Mouse (Mus musculus): Measurements from ENCODE around the gene Mybl2. TPM values are rescaled to one million over a fixed set of nuclear protein-coding genes. Genes with fewer than 3 reads are reported as not detected.

The Mybl2 gene
- polyA plus RNA-seq, 1 experiment: 6.5 TPM

DNA sequence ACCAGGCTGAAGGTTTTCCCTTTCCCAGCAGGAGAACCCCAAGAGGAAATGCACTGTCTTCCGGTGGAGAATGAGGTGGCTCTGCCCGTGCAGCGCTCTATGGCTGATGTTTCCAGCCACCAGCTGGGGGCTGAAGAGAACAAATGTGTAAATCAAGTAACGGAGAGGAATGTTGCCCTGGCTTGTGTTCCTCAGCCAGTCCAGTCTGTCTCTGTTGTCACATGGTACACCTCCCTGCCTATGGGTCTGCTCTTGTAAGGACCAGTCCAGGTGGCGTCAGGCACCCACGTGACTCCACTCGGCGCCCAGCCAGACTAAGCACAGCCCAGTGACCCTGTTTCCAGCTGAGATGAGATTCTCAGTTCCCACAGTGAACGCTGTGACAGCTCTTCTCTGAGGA is 67.8 kb downstream of the Mybl2 start:
- Histone ChIP-seq H3K36me3 (ENCODE audit: control insufficient read depth, insufficient read depth, low read length) (no peaks in the 10 kb centered on the region), H3K4me3 (ENCODE audit: extremely low read depth, insufficient read depth, insufficient read length) (no peak overlapping the region), H3K4me1 (ENCODE audit: control insufficient read depth, insufficient read depth, insufficient read length) (no peaks in the 10 kb centered on the region), H3K27me3 (ENCODE audit: control insufficient read depth, insufficient read depth, low read length) (no peaks in the 10 kb centered on the region), H3K27ac (ENCODE audit: insufficient read depth, low read length) (no peak overlapping the region)
- WGBS: 12% methylated on average over 9 of the region's 9 CpGs
- TF ChIP-seq CTCF (IDR thresholded peaks at IDR 0.05; ENCODE audit: extremely low read depth, insufficient read depth, insufficient read length, insufficient replicate concordance) (no peak), POLR2A (IDR thresholded peaks at IDR 0.05; ENCODE audit: low read depth, low read length) (no peak)
- no peak for DNase-seq (ENCODE audit: low read depth in 1 of 2, low spot score in 2 of 2)

DNA sequence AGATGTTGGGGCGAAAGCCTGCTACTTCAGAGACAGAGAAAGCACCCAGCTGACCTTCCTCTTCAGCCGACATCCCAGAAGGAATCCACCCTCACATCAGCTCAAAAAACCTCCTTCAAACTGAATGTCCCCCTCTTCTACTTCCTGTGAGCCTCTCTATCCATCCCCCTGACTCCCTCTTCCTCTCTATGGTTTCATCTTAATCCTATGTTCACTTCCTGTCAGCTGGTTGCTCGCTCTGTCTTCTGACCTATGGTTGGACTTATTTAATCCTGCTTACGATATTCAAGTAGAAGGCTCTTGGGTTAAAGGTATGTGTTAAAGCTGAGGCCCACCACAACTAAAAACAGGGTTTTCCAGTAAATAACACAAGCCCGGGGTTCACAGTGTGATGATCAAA is 69.0 kb downstream of the Mybl2 start:
- Histone ChIP-seq H3K27ac (ENCODE audit: insufficient read depth, low read length) (no peak overlapping the region), H3K36me3 (ENCODE audit: control insufficient read depth, insufficient read depth, low read length) (no peaks in the 10 kb centered on the region), H3K4me3 (ENCODE audit: extremely low read depth, insufficient read depth, insufficient read length) (no peak overlapping the region), H3K4me1 (ENCODE audit: control insufficient read depth, insufficient read depth, insufficient read length) (no peaks in the 10 kb centered on the region), H3K27me3 (ENCODE audit: control insufficient read depth, insufficient read depth, low read length) (no peaks in the 10 kb centered on the region)
- TF ChIP-seq CTCF (IDR thresholded peaks at IDR 0.05; ENCODE audit: extremely low read depth, insufficient read depth, insufficient read length, insufficient replicate concordance): no peak
- TF ChIP-seq POLR2A (IDR thresholded peaks at IDR 0.05; ENCODE audit: low read depth, low read length): no peak
- 71% methylated on average over 5 of the region's 5 CpGs for WGBS
- DNase-seq (ENCODE audit: low read depth in 1 of 2, low spot score in 2 of 2): no peak

DNA sequence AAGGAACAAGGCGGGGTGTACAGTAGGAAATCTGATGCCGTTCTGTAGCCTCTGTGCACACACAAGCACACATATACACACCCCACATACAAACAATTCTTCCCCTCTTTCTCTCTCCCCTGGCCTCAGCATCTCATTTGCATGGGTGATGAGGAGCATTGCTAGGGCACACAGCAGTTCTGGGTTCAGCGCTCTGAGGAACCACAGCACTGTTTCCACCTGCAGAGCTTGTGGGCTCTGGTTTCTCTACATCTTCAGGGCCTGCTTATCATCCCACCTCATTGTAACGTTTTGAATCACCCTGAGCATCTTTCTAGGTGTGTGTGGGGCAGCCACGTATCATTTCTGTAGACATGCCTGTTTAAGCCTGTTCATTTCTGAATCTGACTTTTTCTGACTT is 76.3 kb downstream of the Mybl2 start:
- 78% methylated on average over 5 of the region's 5 CpGs for WGBS
- Histone ChIP-seq H3K36me3 (ENCODE audit: control insufficient read depth, insufficient read depth, low read length) (no peaks in the 10 kb centered on the region), H3K27me3 (ENCODE audit: control insufficient read depth, insufficient read depth, low read length) (no peaks in the 10 kb centered on the region), H3K4me3 (ENCODE audit: extremely low read depth, insufficient read depth, insufficient read length) (no peak overlapping the region), H3K27ac (ENCODE audit: insufficient read depth, low read length) (no peak overlapping the region), H3K4me1 (ENCODE audit: control insufficient read depth, insufficient read depth, insufficient read length) (no peaks in the 10 kb centered on the region)
- DNase-seq (ENCODE audit: low read depth in 1 of 2, low spot score in 2 of 2): no peak
- TF ChIP-seq CTCF (IDR thresholded peaks at IDR 0.05; ENCODE audit: extremely low read depth, insufficient read depth, insufficient read length, insufficient replicate concordance): no peak
- no peak for TF ChIP-seq POLR2A (IDR thresholded peaks at IDR 0.05; ENCODE audit: low read depth, low read length)

DNA sequence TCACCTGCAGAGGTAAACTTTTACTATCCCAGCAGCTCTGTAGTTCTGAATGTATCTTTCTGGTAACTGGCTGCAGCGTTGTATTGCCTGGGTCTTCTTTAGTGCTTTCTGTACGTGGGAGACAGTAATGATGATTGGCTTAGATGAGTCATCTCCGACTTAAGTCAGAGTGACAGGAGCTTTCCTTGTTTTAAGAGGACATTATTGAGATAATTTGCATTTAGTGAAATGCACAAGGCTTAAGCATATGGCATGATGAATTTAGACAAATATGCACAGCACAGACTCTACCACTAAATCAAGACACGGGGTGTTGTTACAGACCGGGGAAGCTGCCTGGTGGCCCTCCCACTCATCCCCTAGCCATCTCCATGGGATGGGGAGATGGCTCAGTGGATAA is 77.8 kb downstream of the Mybl2 start:
- DNase-seq (ENCODE audit: low read depth in 1 of 2, low spot score in 2 of 2): no peak
- Histone ChIP-seq H3K27ac (ENCODE audit: insufficient read depth, low read length) (no peak overlapping the region), H3K27me3 (ENCODE audit: control insufficient read depth, insufficient read depth, low read length) (no peaks in the 10 kb centered on the region), H3K4me3 (ENCODE audit: extremely low read depth, insufficient read depth, insufficient read length) (no peak overlapping the region), H3K36me3 (ENCODE audit: control insufficient read depth, insufficient read depth, low read length) (no peaks in the 10 kb centered on the region), H3K4me1 (ENCODE audit: control insufficient read depth, insufficient read depth, insufficient read length) (no peaks in the 10 kb centered on the region)
- TF ChIP-seq POLR2A (IDR thresholded peaks at IDR 0.05; ENCODE audit: low read depth, low read length) (no peak), CTCF (IDR thresholded peaks at IDR 0.05; ENCODE audit: extremely low read depth, insufficient read depth, insufficient read length, insufficient replicate concordance) (no peak)
- WGBS: 92% methylated on average over 5 of the region's 5 CpGs

Other genes with a start within 250 kb of the Mybl2 start
- gene Srsf6, start 123.2 kb upstream of the Mybl2 start, polyA plus RNA-seq (2012; rRNA removed): 101 and 113 TPM in 2 replicates
- gene L3mbtl1, start 111.2 kb upstream of the Mybl2 start, polyA plus RNA-seq (2012; rRNA removed): 0.05 and 0.19 TPM in 2 replicates
- 0.02 and 0.05 TPM in 2 replicates for gene Sgk2, start 67.4 kb upstream of the Mybl2 start, polyA plus RNA-seq (2012; rRNA removed)
- 13.6 and 14.1 TPM in 2 replicates for gene Ift52, start 37.3 kb upstream of the Mybl2 start, polyA plus RNA-seq (2012; rRNA removed)
- gene Gtsf1l, start 33.2 kb downstream of the Mybl2 start, polyA plus RNA-seq (2012; rRNA removed): not detected in 2 replicates
- gene Tox2, start 148.4 kb downstream of the Mybl2 start, polyA plus RNA-seq (2012; rRNA removed): 12.1 and 16.6 TPM in 2 replicates